Mouse (Mus musculus) adrenal gland, adult 8-10 months (tissue): ENCODE results near the gene Prmt8. TPM values are rescaled to one million over a fixed set of nuclear protein-coding genes. Genes with fewer than 3 reads are reported as not detected.

ENCODE experiments used
- DNase-seq: peaks from one replicate; pipeline ENCODE4 v3.0.0; 2022
- total RNA-seq, 4 experiments: library from RNA; stranded (reverse); gene quantifications; 2 replicates each; pipeline ENCODE4 v1.2.4; 2022

The Prmt8 gene
- total RNA-seq, 4 experiments from 2014 or later, result 0.09 to 0.10 TPM; not detected in 2

GRCm38 (mm10) chr6:127735130-127735981 lies 33.9 kb downstream of the Prmt8 start:
- DNase-seq, result peak; percentile 32

GRCm38 (mm10) chr6:127723126-127723525 lies 46.1 kb downstream of the Prmt8 start:
- DNase-seq, result no peak

- DNase-seq, result no peak
These were observed 49.4 kb downstream of the Prmt8 start for GRCm38 (mm10) chr6:127719875-127720274.

- DNase-seq, result no peak
These were observed 51.8 kb downstream of the Prmt8 start for GRCm38 (mm10) chr6:127717239-127718137.

- no peak for DNase-seq
These were observed 53.8 kb downstream of the Prmt8 start for GRCm38 (mm10) chr6:127715428-127715827.

- DNase-seq, result no peak
These were observed 54.4 kb downstream of the Prmt8 start for GRCm38 (mm10) chr6:127714906-127715305.

GRCm38 (mm10) chr6:127708218-127708628 lies 61.0 kb downstream of the Prmt8 start:
- no peak for DNase-seq

- DNase-seq, result no peak
These were observed 68.1 kb downstream of the Prmt8 start for GRCm38 (mm10) chr6:127701036-127701783.

GRCm38 (mm10) chr6:127693681-127694080 lies 75.6 kb downstream of the Prmt8 start:
- no peak for DNase-seq

GRCm38 (mm10) chr6:127692298-127692697 lies 77.0 kb downstream of the Prmt8 start:
- no peak for DNase-seq

GRCm38 (mm10) chr6:127687181-127687860 lies 82.0 kb downstream of the Prmt8 start:
- no peak for DNase-seq

- peak; percentile 10 for DNase-seq
These were observed 84.3 kb downstream of the Prmt8 start for GRCm38 (mm10) chr6:127684981-127685380.

- DNase-seq, result peak; percentile 23
These were observed 85.7 kb downstream of the Prmt8 start for GRCm38 (mm10) chr6:127683561-127683960.

GRCm38 (mm10) chr6:127680784-127681183 lies 88.5 kb downstream of the Prmt8 start:
- no peak for DNase-seq

GRCm38 (mm10) chr6:127678998-127679397 lies 90.3 kb downstream of the Prmt8 start:
- no peak for DNase-seq

- no peak for DNase-seq
These were observed 91.0 kb downstream of the Prmt8 start for GRCm38 (mm10) chr6:127678320-127678719.

GRCm38 (mm10) chr6:127676866-127677265 lies 92.4 kb downstream of the Prmt8 start:
- DNase-seq, result no peak

- DNase-seq, result peak; percentile 59
These were observed 97.2 kb downstream of the Prmt8 start for GRCm38 (mm10) chr6:127672071-127672470.

GRCm38 (mm10) chr6:127670031-127670430 lies 99.2 kb downstream of the Prmt8 start:
- no peak for DNase-seq

- no peak for DNase-seq
These were observed 100.0 kb downstream of the Prmt8 start for GRCm38 (mm10) chr6:127669313-127669712.

- DNase-seq, result no peak
These were observed 106.0 kb downstream of the Prmt8 start for GRCm38 (mm10) chr6:127663263-127663662.
